Mouse (Mus musculus): ENCODE results near the gene Canx.

Gene Canx

GRCm38 (mm10) chr11:50275568-50276151, 49.8 kb downstream of the Canx start:
- no peak for DNase-seq (ENCODE audit: low spot score)

GRCm38 (mm10) chr11:50275077-50275476, 50.4 kb downstream of the Canx start:
- no peak for DNase-seq (ENCODE audit: low spot score)

- DNase-seq (ENCODE audit: low spot score): no peak
Observed at GRCm38 (mm10) chr11:50272819-50273218, 52.7 kb downstream of the Canx start.

GRCm38 (mm10) chr11:50269885-50270284, 55.6 kb downstream of the Canx start:
- DNase-seq (ENCODE audit: low spot score): no peak

- no peak for DNase-seq (ENCODE audit: low spot score)
Observed at GRCm38 (mm10) chr11:50269163-50269562, 56.3 kb downstream of the Canx start.

GRCm38 (mm10) chr11:50266997-50267396, 58.5 kb downstream of the Canx start:
- DNase-seq (ENCODE audit: low spot score): no peak

GRCm38 (mm10) chr11:50265931-50266330, 59.5 kb downstream of the Canx start:
- DNase-seq (ENCODE audit: low spot score): no peak

- DNase-seq (ENCODE audit: low spot score): no peak
Observed at GRCm38 (mm10) chr11:50263198-50263597, 62.3 kb downstream of the Canx start.

- no peak for DNase-seq (ENCODE audit: low spot score)
Observed at GRCm38 (mm10) chr11:50262020-50262419, 63.5 kb downstream of the Canx start.

GRCm38 (mm10) chr11:50258310-50258709, 67.2 kb downstream of the Canx start:
- DNase-seq (ENCODE audit: low spot score): no peak

- DNase-seq (ENCODE audit: low spot score): no peak
Observed at GRCm38 (mm10) chr11:50256615-50257014, 68.9 kb downstream of the Canx start.

- no peak for DNase-seq (ENCODE audit: low spot score)
Observed at GRCm38 (mm10) chr11:50254010-50254580, 71.4 kb downstream of the Canx start.

GRCm38 (mm10) chr11:50253393-50253792, 72.1 kb downstream of the Canx start:
- DNase-seq (ENCODE audit: low spot score): no peak

GRCm38 (mm10) chr11:50252684-50253265, 72.7 kb downstream of the Canx start:
- no peak for DNase-seq (ENCODE audit: low spot score)

- DNase-seq (ENCODE audit: low spot score): no peak
Observed at GRCm38 (mm10) chr11:50252166-50252565, 73.3 kb downstream of the Canx start.

GRCm38 (mm10) chr11:50248473-50249171, 76.9 kb downstream of the Canx start:
- no peak for DNase-seq (ENCODE audit: low spot score)

GRCm38 (mm10) chr11:50245269-50245668, 80.2 kb downstream of the Canx start:
- DNase-seq (ENCODE audit: low spot score): no peak
